Mouse (Mus musculus): ENCODE measurements around the gene Phactr4.

DNA sequence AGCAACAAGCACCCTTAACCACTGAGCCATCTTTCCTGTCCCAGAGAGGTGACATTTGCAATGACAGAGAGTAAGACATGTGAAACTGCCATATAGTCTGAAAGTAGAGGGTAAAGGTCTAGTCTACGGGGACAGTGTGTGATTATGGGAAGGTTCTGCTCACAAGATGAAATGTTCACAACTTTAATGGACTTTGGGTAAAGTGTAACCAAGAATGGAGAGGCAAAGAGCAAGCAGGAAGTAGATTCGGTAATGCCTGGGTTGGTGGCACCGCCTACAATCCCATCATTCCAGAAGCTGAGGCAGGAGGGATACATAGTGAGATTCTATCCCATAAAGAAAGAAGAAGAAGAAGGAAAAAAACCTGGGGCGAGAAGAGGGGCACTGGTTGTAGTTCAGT, 76.0 kb downstream of the Phactr4 start:
- no peak for TF ChIP-seq CTCF (IDR thresholded peaks at IDR 0.05; ENCODE audit: low read depth)
- TF ChIP-seq EP300 (optimal IDR thresholded peaks at IDR 0.05), result no peak

All from stomach, postnatal 0 days (tissue).